Comparison of ENCODE assay signal across 9 mouse cellular contexts in the genomic region with DNA sequence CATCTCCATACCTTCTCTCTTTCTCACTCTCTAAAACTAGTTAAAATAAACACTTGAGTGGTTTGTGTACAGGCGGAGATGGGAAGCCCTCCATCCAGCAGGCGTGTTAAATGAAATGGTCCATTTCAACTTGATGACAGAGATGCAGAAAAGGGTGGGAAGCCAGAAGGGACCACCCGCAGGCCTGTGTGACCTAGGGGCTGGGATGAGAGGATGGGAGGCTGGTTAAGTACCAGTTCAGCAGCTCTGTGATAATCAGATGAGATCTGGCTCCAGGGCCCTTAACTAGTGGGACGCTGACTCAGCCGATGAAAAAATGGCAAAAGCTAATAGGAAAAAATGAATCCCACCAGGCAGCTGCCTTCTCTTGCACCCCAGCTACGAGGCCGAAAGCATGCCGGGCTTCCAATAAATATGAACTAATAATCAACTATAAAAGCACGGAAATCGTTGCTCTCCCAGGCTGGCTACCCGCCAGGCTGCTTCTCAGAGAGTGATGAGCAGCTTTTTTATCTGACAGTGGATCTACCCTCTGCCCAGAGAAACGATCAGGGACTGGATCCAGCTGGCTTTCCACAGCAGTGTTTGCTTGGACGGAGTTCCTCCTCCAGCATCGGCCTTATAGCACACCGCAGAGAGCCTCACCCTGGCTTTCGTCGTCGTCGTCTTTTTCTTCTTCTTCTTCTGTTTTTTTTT.
DNase-seq lines count a peak whose midpoint lies in the region; ATAC-seq lines count a peak whose summit lies in the region.
"Had no signal": no experiment of that assay in that cellular context is flagged by ENCODE, and none has a peak within 500 bp of the region (broad histone marks: within the 10 kb centered on the region; RNA-seq: fewer than 3 reads in every experiment).

No protein-coding gene starts in this region.

- WGBS in kidney, embryonic 16.5 days, result 57% methylated on average over 19 of the region's 19 CpGs
- WGBS in neural tube, embryonic 15.5 days, result 53% methylated on average over 19 of the region's 19 CpGs

- no peak overlapping the region for H3K9ac ChIP-seq in kidney, embryonic 16.5 days (replicated peaks; ENCODE audit: low read length)
- H3K9ac ChIP-seq in neural tube, embryonic 15.5 days (replicated peaks), result no peak overlapping the region

- no peaks in the 10 kb centered on the region for H3K36me3 ChIP-seq in kidney, embryonic 16.5 days (ENCODE audit: insufficient read depth, low read length)
- H3K36me3 ChIP-seq in neural tube, embryonic 15.5 days, result no peaks in the 10 kb centered on the region

- H3K4me1 ChIP-seq in kidney, embryonic 16.5 days (ENCODE audit: insufficient read depth, low read length), result 0 out of 2 replicates have a peak, but pooled peaks cover 6% of the 10 kb centered on the region
- H3K4me1 ChIP-seq in neural tube, embryonic 15.5 days, result peaks cover 10% of the 10 kb centered on the region
- H3K4me1 ChIP-seq: megakaryocyte, embryonic 14.5 days had no signal

- no peak overlapping the region for H3K4me3 ChIP-seq in kidney, embryonic 16.5 days (ENCODE audit: low read length)
- no peak overlapping the region for H3K4me3 ChIP-seq in neural tube, embryonic 15.5 days (replicated peaks)
- H3K4me3 ChIP-seq: megakaryocyte, embryonic 14.5 days had no signal

- H3K4me2 ChIP-seq in kidney, embryonic 16.5 days (replicated peaks; ENCODE audit: low read depth, low read length), result no peak overlapping the region
- 0 out of 2 replicates have a peak overlapping the region, but pooled peaks have one; percentile 3 for H3K4me2 ChIP-seq in neural tube, embryonic 15.5 days

- peak overlapping the region; percentile 13; the same call in 1 of the 2 replicates for H3K27ac ChIP-seq in kidney, embryonic 16.5 days (ENCODE audit: low read length)
- peak overlapping the region; percentile 13; the same call in 1 of the 2 replicates for H3K27ac ChIP-seq in neural tube, embryonic 15.5 days (replicated peaks)

- no peaks in the 10 kb centered on the region for H3K27me3 ChIP-seq in kidney, embryonic 16.5 days (ENCODE audit: insufficient read depth, low read length)
- H3K27me3 ChIP-seq in neural tube, embryonic 15.5 days (replicated peaks), result no peaks in the 10 kb centered on the region
- H3K27me3 ChIP-seq: megakaryocyte, embryonic 14.5 days had no signal

- H3K9me3 ChIP-seq in kidney, embryonic 16.5 days (ENCODE audit: low read length), result no peaks in the 10 kb centered on the region
- H3K9me3 ChIP-seq in neural tube, embryonic 15.5 days (replicated peaks), result no peaks in the 10 kb centered on the region

- DNase-seq in adrenal gland, adult 2 months, result peak; percentile 32
- no peak for DNase-seq in adrenal gland, postnatal 4 days (ENCODE audit: low spot score in 2 of 2)
- DNase-seq in right cerebral cortex, postnatal 10 days (ENCODE audit: low spot score in 2 of 2), result peak; percentile 40 to 48
- no peak for DNase-seq in right cerebral cortex, adult 18-20 months
- no peak for DNase-seq in frontal cortex, postnatal 14 days (ENCODE audit: low spot score in 2 of 2)

- no peak for ATAC-seq in kidney, embryonic 16.5 days (ENCODE audit: low FRiP score, low TSS enrichment)
- no peak for ATAC-seq in neural tube, embryonic 15.5 days (ENCODE audit: low FRiP score)
- no peak for ATAC-seq in megakaryocyte, adult 5-6 weeks (ENCODE audit: poor library complexity, severe bottlenecking)

Comparison
In these comparisons a context has a peak if more than half of its experiments do, and no peak if none do; other contexts are left out.
1. DNase-seq: peak in adrenal gland, adult 2 months (single experiment) and right cerebral cortex, postnatal 10 days (2 of 2); none in adrenal gland, postnatal 4 days (0 of 2), right cerebral cortex, adult 18-20 months (single experiment) and frontal cortex, postnatal 14 days (0 of 2).